ENCODE assay signal across 13 mouse cellular contexts in the genomic region with DNA sequence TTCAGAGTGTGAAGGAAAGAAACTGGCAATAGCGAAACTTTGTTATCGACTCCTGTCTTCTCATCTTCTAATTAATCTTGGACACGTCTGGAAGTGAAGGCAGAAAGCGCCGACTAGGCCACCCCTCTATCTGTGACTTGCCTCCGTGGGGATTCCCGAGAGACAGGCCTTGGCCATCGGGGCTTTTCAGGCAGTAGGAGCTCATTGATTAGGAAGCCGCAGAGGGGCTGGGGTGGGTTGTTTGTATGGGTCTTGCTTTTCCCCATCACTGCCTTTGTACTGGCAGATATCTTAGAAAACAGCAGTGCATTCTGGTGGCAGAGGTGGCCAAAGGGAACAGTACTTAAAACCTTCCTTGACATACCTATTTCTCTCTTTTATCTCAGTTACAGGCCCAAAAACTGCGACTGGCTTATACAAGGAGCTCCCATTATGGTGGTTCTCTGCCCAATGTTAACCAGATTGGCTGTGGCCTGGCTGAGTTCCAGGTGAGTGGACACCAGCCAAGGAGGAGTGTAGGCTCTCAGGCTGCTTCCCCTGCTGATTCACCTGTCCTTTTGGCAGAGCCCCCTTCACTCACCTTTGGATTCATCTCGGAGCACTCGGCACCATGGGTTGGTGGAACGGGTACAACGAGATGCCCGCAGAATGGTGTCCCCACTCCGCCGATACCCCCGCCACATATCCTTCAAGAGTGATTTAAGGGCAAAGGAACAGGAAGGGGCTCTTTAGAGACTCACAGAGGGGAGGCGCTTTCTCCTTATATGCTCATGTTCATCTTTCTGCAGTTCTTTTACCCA. TPM values are rescaled to one million over a fixed set of nuclear protein-coding genes. Genes with fewer than 3 reads are reported as not detected.
DNase-seq lines count a peak whose midpoint lies in the region; ATAC-seq and TF ChIP-seq lines count a peak whose summit lies in the region.
"Had no signal": no experiment of that assay in that cellular context is flagged by ENCODE, and none has a peak within 500 bp of the region (broad histone marks: within the 10 kb centered on the region; RNA-seq: fewer than 3 reads in every experiment).

No protein-coding gene starts in this region.

- 81% methylated on average over 19 of the region's 19 CpGs for WGBS in kidney, adult 2 months
- 91% methylated on average over 19 of the region's 19 CpGs for WGBS in kidney, embryonic 14.5 days

- no peak for TF ChIP-seq POLR2A in kidney, adult 2 months (IDR thresholded peaks at IDR 0.05; ENCODE audit: low read depth, low read length)

- no peak overlapping the region for H3K9ac ChIP-seq in kidney, embryonic 14.5 days (ENCODE audit: low read depth, low read length)
- H3K9ac ChIP-seq: limb, embryonic 15.5 days; lung, embryonic 14.5 days; neural tube, embryonic 15.5 days had no signal

- peaks cover 6% of the 10 kb centered on the region; the same call in 1 of the 2 replicates for H3K4me1 ChIP-seq in kidney, adult 2 months (ENCODE audit: control insufficient read depth, insufficient read depth, low read length)
- H3K4me1 ChIP-seq in kidney, embryonic 14.5 days (ENCODE audit: control insufficient read depth, insufficient read depth, low read length), result peaks cover 7% of the 10 kb centered on the region

- peak; percentile 76 for DNase-seq in kidney, adult 2 months
- peak; percentile 94 for DNase-seq in brain, adult 2 months (ENCODE audit: low read depth, low spot score)
- DNase-seq in cerebellum, adult 18-20 months, result peak; percentile 95
- DNase-seq in kidney, postnatal 10 days, result peak; percentile 56
- no peak for DNase-seq in urinary bladder, postnatal 14 days (ENCODE audit: low spot score)
- DNase-seq: heart, adult 18-20 months; lung, embryonic 14.5 days had no signal

- H3K27me3 ChIP-seq in kidney, adult 2 months (replicated peaks; ENCODE audit: control insufficient read depth, insufficient read depth, low read length), result no peaks in the 10 kb centered on the region
- H3K27me3 ChIP-seq in kidney, embryonic 14.5 days (ENCODE audit: control insufficient read depth, insufficient read depth, low read length), result no peaks in the 10 kb centered on the region
- H3K27me3 ChIP-seq: limb, embryonic 15.5 days; neural tube, embryonic 15.5 days had no signal

- no peak overlapping the region for H3K4me2 ChIP-seq in kidney, embryonic 14.5 days (replicated peaks; ENCODE audit: low read depth, low read length)
- H3K4me2 ChIP-seq: limb, embryonic 15.5 days; lung, embryonic 14.5 days had no signal

- no peak overlapping the region for H3K27ac ChIP-seq in kidney, adult 2 months (ENCODE audit: insufficient read depth, low read depth, low read length)
- H3K27ac ChIP-seq in kidney, embryonic 14.5 days (ENCODE audit: low read depth, low read length), result no peak overlapping the region
- H3K27ac ChIP-seq: forebrain, embryonic 10.5 days; hindbrain, postnatal 0 days; limb, embryonic 15.5 days; neural tube, embryonic 15.5 days had no signal

- no peaks in the 10 kb centered on the region for H3K9me3 ChIP-seq in kidney, embryonic 14.5 days (ENCODE audit: control insufficient read depth, low read length)
- H3K9me3 ChIP-seq: forebrain, embryonic 10.5 days; limb, embryonic 15.5 days; neural tube, embryonic 15.5 days had no signal

- no peaks in the 10 kb centered on the region for H3K36me3 ChIP-seq in kidney, adult 2 months (ENCODE audit: control insufficient read depth, insufficient read depth, low read length)
- peaks cover 41% of the 10 kb centered on the region for H3K36me3 ChIP-seq in kidney, embryonic 14.5 days (ENCODE audit: control insufficient read depth, insufficient read depth, low read length)

- no peak for ATAC-seq in kidney, embryonic 14.5 days (ENCODE audit: low FRiP score, low TSS enrichment)
- ATAC-seq in erythroid progenitor cell, adult 5-6 weeks (replicated peaks; ENCODE audit: low FRiP score, poor library complexity, severe bottlenecking), result no peak
- ATAC-seq: hindbrain, postnatal 0 days had no signal

- TF ChIP-seq CTCF in kidney, adult 2 months (conservative IDR thresholded peaks at IDR 0.05; ENCODE audit: insufficient read depth, insufficient read length, low read depth, low read length), result no peak

- H3K4me3 ChIP-seq in kidney, adult 2 months (ENCODE audit: insufficient read depth, low read depth, low read length), result no peak overlapping the region
- no peak overlapping the region for H3K4me3 ChIP-seq in kidney, embryonic 14.5 days (ENCODE audit: low read length)
- H3K4me3 ChIP-seq: limb, embryonic 15.5 days had no signal

RNA-seq across cellular contexts. Expression of a gene that starts 3.0 kb away (rescaled TPM):
- polyA plus RNA-seq in kidney, adult 2 months (2012; rRNA removed), result 48.2 and 57.6 TPM in 2 replicates
- polyA plus RNA-seq in kidney, embryonic 14.5 days (2014; fragmentation: Nextera tagmentation; extraction: Ambion mirVana), result 16.9 and 21.5 TPM in 2 replicates
- 10.8 and 14.3 TPM in 2 replicates for total RNA-seq in erythroid progenitor cell, adult 5-6 weeks (2015; ENCODE audit: low replicate concordance)
- 5.3 and 16.5 TPM in 2 replicates for total RNA-seq in erythroid progenitor cell, adult 5-6 weeks (2017; ENCODE audit: low replicate concordance)

RNA-seq across cellular contexts. Expression of a gene that starts 8.1 kb away (rescaled TPM):
- polyA plus RNA-seq in kidney, adult 2 months (2012; rRNA removed), result 12.3 and 13.6 TPM in 2 replicates
- 2.9 and 4.5 TPM in 2 replicates for polyA plus RNA-seq in kidney, embryonic 14.5 days (2014; fragmentation: Nextera tagmentation; extraction: Ambion mirVana)
- total RNA-seq in erythroid progenitor cell, adult 5-6 weeks (2015; ENCODE audit: low replicate concordance), result 13.3 and 40.2 TPM in 2 replicates
- 3.2 and 13.5 TPM in 2 replicates for total RNA-seq in erythroid progenitor cell, adult 5-6 weeks (2017; ENCODE audit: low replicate concordance)

RNA-seq across cellular contexts. Expression of a gene that starts 9.0 kb away (rescaled TPM):
- polyA plus RNA-seq in kidney, adult 2 months (2012; rRNA removed), result 71.3 and 74.2 TPM in 2 replicates
- polyA plus RNA-seq in kidney, embryonic 14.5 days (2014; fragmentation: Nextera tagmentation; extraction: Ambion mirVana), result 102 and 105 TPM in 2 replicates
- total RNA-seq in erythroid progenitor cell, adult 5-6 weeks (2015; ENCODE audit: low replicate concordance), result 2.1 and 5.0 TPM in 2 replicates
- total RNA-seq in erythroid progenitor cell, adult 5-6 weeks (2017; ENCODE audit: low replicate concordance), result 2.2 and 7.4 TPM in 2 replicates

RNA-seq across cellular contexts. Expression of a gene that starts 13.6 kb away (rescaled TPM):
- polyA plus RNA-seq in kidney, adult 2 months (2012; rRNA removed), result 1.0 and 1.5 TPM in 2 replicates
- polyA plus RNA-seq in kidney, embryonic 14.5 days (2014; fragmentation: Nextera tagmentation; extraction: Ambion mirVana), result 5.7 and 6.6 TPM in 2 replicates
- not detected in 2 replicates for total RNA-seq in erythroid progenitor cell, adult 5-6 weeks (2015; ENCODE audit: low replicate concordance)
- total RNA-seq in erythroid progenitor cell, adult 5-6 weeks (2017; ENCODE audit: low replicate concordance), result not detected in 2 replicates

RNA-seq across cellular contexts. Expression of a gene that starts 25.5 kb away (rescaled TPM):
- polyA plus RNA-seq in kidney, adult 2 months (2012; rRNA removed), result 60.7 and 74.7 TPM in 2 replicates
- polyA plus RNA-seq in kidney, embryonic 14.5 days (2014; fragmentation: Nextera tagmentation; extraction: Ambion mirVana), result 109 and 123 TPM in 2 replicates
- 10.9 and 46.5 TPM in 2 replicates for total RNA-seq in erythroid progenitor cell, adult 5-6 weeks (2015; ENCODE audit: low replicate concordance)
- 1.9 and 9.1 TPM in 2 replicates for total RNA-seq in erythroid progenitor cell, adult 5-6 weeks (2017; ENCODE audit: low replicate concordance)
